Mouse (Mus musculus) CD4-positive naive resting alpha-beta T cell, adult 57 days (primary cell): ENCODE data around the gene Gper1. TPM values are rescaled to one million over a fixed set of nuclear protein-coding genes. Genes with fewer than 3 reads are reported as not detected.

ENCODE experiments used
- total RNA-seq: library from RNA; stranded (reverse); gene quantifications from one replicate; pipeline ENCODE4 v1.2.4, GENCODE M21; 2023

The Gper1 gene
- total RNA-seq, result not detected

GRCm38 (mm10) chr5:139423026-139423865 is at the start of gene Gper1:
Gene Gper1, plus strand, starts transcription at chr5:139423151.

GRCm38 (mm10) chr5:139377468-139378270 is 45.3 kb upstream of the Gper1 start, which contains the start of gene Gpr146:
Gene Gpr146, plus strand, starts transcription at chr5:139377697.

GRCm38 (mm10) chr5:139404801-139405401 is 18.1 kb upstream of the Gper1 start, which contains the start of gene C130050O18Rik:
Gene C130050O18Rik, plus strand, starts transcription at chr5:139405280.

DNA sequence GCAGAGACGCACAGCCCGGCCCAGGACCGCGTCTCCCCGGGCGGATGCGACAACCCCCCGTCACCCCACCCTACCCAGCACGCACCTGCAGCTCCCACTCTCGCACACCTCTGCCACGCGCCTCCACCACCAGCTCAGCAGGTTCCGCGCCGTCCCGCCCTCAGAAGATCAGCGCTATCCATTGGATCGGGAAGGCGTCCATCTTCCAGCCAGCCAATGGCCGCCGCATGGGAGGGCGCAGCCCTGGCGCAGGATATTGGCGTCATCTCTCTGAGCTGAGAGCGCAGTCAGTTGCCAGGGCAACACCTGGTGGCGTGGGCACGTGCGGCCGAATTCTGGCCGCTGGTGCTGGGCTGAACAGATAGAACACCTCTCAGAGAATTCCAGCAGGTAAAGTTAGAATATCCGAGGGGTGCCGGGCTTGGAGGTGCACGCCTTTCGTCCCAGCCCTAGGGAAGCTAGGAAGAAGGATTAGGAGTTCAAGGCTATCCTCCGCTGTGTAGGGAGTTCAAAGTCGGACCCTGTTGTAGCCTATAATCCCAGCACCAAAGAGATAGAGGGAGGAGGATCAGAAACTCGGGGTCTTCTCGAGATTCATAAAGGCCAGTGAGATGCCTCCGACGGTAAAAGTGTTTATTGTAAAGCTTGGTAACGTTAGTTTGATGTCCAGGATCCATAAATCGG is 37.6 kb downstream of the Gper1 start, which contains the start of gene 3110082I17Rik:
3110082I17Rik (minus strand) TSS at position 144 of the 684 bp plus-strand sequence.

Other genes starting within 250 kb of the Gper1 start
- 68.1 TPM for gene Sun1, start 222.5 kb upstream of the Gper1 start, total RNA-seq
- 46.0 TPM for gene Get4, start 170.8 kb upstream of the Gper1 start, total RNA-seq
- gene Adap1, start 97.5 kb upstream of the Gper1 start, total RNA-seq, result 4.5 TPM
- gene Cox19, start 71.7 kb upstream of the Gper1 start, total RNA-seq, result 20.9 TPM
- gene Cyp2w1, start 70.5 kb upstream of the Gper1 start, total RNA-seq, result not detected
- 27.5 TPM for gene Gpr146, start 45.5 kb upstream of the Gper1 start, total RNA-seq
- 0.47 TPM for gene C130050O18Rik, start 17.9 kb upstream of the Gper1 start, total RNA-seq
- 3.4 TPM for gene 3110082I17Rik, start 37.4 kb downstream of the Gper1 start, total RNA-seq
- 120 TPM for gene Zfand2a, start 61.4 kb downstream of the Gper1 start, total RNA-seq
- not detected for gene Uncx, start 120.3 kb downstream of the Gper1 start, total RNA-seq